Mouse (Mus musculus) midbrain, embryonic 12.5 days (tissue): ENCODE data around the gene Spred3. TPM values are rescaled to one million over a fixed set of nuclear protein-coding genes. Genes with fewer than 3 reads are reported as not detected.
A peak's percentile ranks its signal among the peaks of the same experiment; 100 is the strongest.

Source experiments
- ATAC-seq: fragments of 200-750 bp; cut with Nextera tagmentation; 2 replicates; pipeline ENCODE4 v1.8.0; 2017; ENCODE audit warnings: low read depth, moderate TSS enrichment, moderate library complexity; ENCODE audit not compliant: low FRiP score
- H3K27ac ChIP-seq: fragments of 300-500 bp; sonication (generic); replicated peaks from 2 replicates; pipeline ENCODE4 v1.5.1; 2016; ENCODE audit warnings: mild to moderate bottlenecking
- H3K27me3 ChIP-seq: fragments of 300-500 bp; sonication (generic); 2 replicates; pipeline ENCODE4 v1.6.1; 2016; ENCODE audit warnings: mild to moderate bottlenecking
- H3K36me3 ChIP-seq: fragments of 300-500 bp; sonication (generic); 2 replicates; pipeline ENCODE4 v1.6.1; 2016
- H3K4me1 ChIP-seq: fragments of 300-500 bp; sonication (generic); 2 replicates; pipeline ENCODE4 v1.6.1; 2016
- H3K4me2 ChIP-seq: fragments of 300-500 bp; sonication (generic); replicated peaks from 2 replicates; pipeline ENCODE4 v1.6.1; 2016; ENCODE audit warnings: mild to moderate bottlenecking, moderate library complexity
- H3K4me3 ChIP-seq: fragments of 300-500 bp; sonication (generic); 2 replicates; pipeline ENCODE4 v1.5.1; 2016; ENCODE audit warnings: mild to moderate bottlenecking
- H3K9ac ChIP-seq: fragments of 300-500 bp; sonication (generic); replicated peaks from 2 replicates; pipeline ENCODE4 v1.6.1; 2016; ENCODE audit warnings: mild to moderate bottlenecking, moderate library complexity
- H3K9me3 ChIP-seq: fragments of 300-500 bp; sonication (generic); 2 replicates; pipeline ENCODE4 v1.6.1; 2016; ENCODE audit warnings: mild to moderate bottlenecking
- WGBS: fragments of 180-500 bp; shearing (Covaris S2); methylation state at CpG from one replicate; pipeline ENCODE4 v1.1.7; 2016; 5-methylcytosine and 5-hydroxymethylcytosine counted together
- polyA plus RNA-seq: library from polyadenylated mRNA; unstranded; fragments of >200 nt; fragmentation: Nextera tagmentation; extraction: Ambion mirVana; gene quantifications from 2 replicates; pipeline ENCODE4 v1.2.1, GENCODE M21; 2016

Spred3 gene
- polyA plus RNA-seq, 1 experiment from 2014 or later, result 6.8 TPM

DNA sequence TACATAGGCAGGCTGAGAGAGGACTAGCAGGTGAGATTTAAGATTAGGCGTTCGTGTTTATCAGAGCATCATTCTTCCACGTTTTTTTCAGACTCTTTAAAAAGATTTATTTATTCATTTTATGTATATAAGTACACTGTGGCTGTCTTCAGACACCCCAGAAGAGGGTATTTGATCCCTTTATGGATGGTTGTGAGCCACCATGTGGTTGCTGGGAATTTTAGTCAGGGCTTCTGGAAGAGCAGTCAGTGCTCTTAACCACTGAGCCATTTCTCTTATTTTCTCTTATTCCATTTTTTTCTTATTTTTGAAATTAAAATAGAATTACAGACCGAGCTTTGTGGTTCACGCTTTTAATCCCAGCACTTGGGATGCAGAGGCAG lies 10.6 kb upstream of the Spred3 start:
- Histone ChIP-seq H3K27ac (peak overlapping the region; percentile 66), H3K9ac (no peak overlapping the region), H3K9me3 (no peaks in the 10 kb centered on the region), H3K27me3 (no peaks in the 10 kb centered on the region), H3K4me2 (peak overlapping the region; percentile 85), H3K4me3 (peak overlapping the region; percentile 69), H3K36me3 (peaks cover 12% of the 10 kb centered on the region), H3K4me1 (peaks cover 17% of the 10 kb centered on the region)
- 42% methylated on average over 5 of the region's 5 CpGs for WGBS
- ATAC-seq, result no peak; the same call in 1 of the 2 replicates

DNA sequence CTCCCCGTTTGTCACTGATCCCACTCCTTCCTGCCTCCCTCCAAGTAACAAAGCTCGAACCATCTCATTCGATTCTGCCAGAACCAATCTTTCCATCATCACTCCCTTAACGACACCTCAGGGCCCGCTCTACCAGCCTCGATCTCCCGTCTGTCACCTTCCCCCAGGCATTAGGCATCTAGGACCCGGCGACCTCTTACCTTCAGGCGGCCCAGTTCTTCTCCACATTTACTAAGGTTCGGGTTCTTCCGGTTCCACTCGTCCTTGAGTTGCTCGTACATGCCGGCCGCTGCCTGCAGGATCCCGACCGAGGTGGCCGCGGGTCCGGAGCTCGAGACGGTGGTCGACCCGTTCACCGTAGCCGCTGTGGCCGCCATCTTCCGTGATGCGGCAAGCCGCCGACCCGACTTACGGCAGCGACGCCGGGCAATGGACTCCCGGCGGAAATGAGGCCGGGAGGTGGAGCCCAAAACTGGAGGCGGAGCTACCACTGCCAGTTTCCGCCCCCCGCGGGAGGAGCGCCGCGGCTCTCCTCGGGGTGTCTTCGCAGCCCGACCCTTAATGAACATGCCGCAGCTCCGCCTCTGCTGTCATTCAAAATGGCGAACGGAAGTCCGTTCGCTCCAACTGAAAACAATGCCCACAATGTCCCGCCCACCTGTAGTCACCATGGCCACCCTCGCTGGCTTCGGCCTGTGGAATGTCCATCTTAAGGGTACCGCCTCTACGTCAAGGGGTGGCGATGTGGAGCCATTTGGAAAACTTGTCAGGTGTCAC lies 10.1 kb upstream of the Spred3 start, which contains the start of gene Psmd8:
Gene Psmd8 (minus strand): TSS at position 625 of the 777 bp plus-strand sequence.
- Histone ChIP-seq H3K36me3 (peaks cover 17% of the 10 kb centered on the region), H3K4me3 (peak within 1 kb of the TSS; percentile 69), H3K9ac (peak within 1 kb of the TSS; percentile 79), H3K27me3 (0 out of 2 replicates have a peak, but pooled peaks cover under 1% of the 10 kb centered on the region), H3K9me3 (no peaks in the 10 kb centered on the region), H3K4me2 (peak within 1 kb of the TSS; percentile 85), H3K27ac (peak within 1 kb of the TSS; percentile 66), H3K4me1 (peaks cover 17% of the 10 kb centered on the region)
- ATAC-seq, result peak; percentile 96
- under 1% methylated on average over 62 of the region's 62 CpGs for whole genome bisulfite sequencing

DNA sequence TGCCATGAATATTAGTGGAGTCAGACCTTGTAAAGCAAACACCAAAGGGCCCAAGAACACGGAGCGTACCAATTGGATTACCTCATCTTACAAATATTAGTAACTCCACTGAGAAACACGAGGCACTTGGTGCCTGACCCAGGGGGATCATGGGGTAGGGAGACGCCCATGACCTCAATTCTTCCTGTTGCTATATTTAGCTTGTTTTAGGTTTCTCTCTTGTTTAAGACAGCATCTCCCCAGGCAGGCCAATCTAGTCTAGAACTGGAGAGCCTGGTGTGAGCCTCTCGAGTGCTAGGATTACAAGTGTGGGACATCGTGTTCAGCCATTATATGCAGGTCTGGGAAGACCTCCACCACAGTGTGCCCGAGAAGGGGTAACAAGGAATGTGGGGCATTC lies 9.1 kb upstream of the Spred3 start:
- no peak overlapping the region for H3K27ac ChIP-seq
- no peaks in the 10 kb centered on the region for H3K9me3 ChIP-seq
- H3K4me2 ChIP-seq, result peak overlapping the region; percentile 85
- peaks cover 27% of the 10 kb centered on the region for H3K36me3 ChIP-seq
- H3K4me1 ChIP-seq, result peaks cover 17% of the 10 kb centered on the region
- H3K27me3 ChIP-seq, result peaks cover 10% of the 10 kb centered on the region
- peak overlapping the region; percentile 79 for H3K9ac ChIP-seq
- H3K4me3 ChIP-seq, result peak overlapping the region; percentile 69
- no peak for ATAC-seq
- WGBS, result 54% methylated on average over 7 of the region's 7 CpGs

DNA sequence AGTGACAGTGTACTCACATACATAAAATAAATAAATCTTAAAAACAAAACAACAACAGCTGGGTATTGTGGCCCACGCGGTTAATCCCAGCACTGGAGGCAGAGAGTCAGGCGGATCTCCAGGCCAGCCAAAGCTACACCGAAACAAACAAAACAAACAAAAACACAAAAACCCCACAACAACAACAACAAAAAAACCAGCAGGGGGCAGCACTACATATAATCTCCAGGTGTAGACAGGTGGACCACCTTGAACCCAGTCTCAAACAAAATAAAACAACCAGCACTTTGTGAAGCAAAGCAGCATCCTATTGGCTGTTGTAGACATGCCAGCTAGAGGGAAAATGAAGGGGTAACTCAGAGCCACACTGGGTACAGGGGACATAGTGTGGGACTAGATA lies 7.9 kb upstream of the Spred3 start:
- H3K27me3 ChIP-seq, result peaks cover 22% of the 10 kb centered on the region
- no peaks in the 10 kb centered on the region for H3K9me3 ChIP-seq
- H3K4me2 ChIP-seq, result 0 out of 2 replicates have a peak overlapping the region, but pooled peaks have one; percentile 85
- 0 out of 2 replicates have a peak overlapping the region, but pooled peaks have one; percentile 0 for H3K4me3 ChIP-seq
- H3K36me3 ChIP-seq, result peaks cover 38% of the 10 kb centered on the region
- H3K4me1 ChIP-seq, result peaks cover 17% of the 10 kb centered on the region
- H3K27ac ChIP-seq, result no peak overlapping the region
- H3K9ac ChIP-seq, result no peak overlapping the region
- WGBS, result 93% methylated on average over 4 of the region's 4 CpGs
- no peak for ATAC-seq

DNA sequence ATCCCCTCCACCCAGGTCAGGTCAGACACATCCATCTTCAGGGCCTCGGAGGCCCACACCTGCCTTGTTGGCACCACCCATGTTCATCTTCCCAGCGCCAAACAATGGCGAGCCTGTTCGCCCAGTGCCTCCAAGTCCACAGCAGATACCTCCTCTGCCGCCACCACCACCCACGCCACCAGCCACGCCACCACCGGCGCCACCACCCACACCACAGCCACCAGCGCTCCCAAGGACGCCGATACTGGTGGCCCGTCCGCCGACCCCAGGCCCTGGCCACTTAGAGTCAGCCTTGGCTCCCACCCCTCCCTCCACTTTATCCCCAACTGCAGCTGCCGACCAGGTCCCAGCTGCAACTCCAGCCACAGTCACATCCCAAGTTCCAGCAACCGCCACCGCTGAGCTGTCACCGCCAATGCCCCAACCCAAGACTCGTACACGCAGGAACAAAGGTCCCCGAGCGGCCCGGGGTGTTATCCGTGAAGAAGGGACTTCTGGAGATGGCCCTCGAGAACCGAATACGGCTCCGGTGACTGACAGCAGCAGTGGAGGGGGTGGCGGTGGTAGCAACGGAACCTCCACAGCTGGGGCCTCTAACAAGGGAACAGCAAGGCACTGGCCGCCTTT lies 2.3 kb upstream of the Spred3 start:
- Histone ChIP-seq H3K4me2 (no peak overlapping the region; the same call in 1 of the 2 replicates), H3K9me3 (no peaks in the 10 kb centered on the region), H3K36me3 (peaks cover 38% of the 10 kb centered on the region), H3K4me3 (no peak overlapping the region), H3K4me1 (peaks cover 50% of the 10 kb centered on the region), H3K9ac (0 out of 2 replicates have a peak overlapping the region, but pooled peaks have one; percentile 46), H3K27me3 (peaks cover 63% of the 10 kb centered on the region), H3K27ac (no peak overlapping the region)
- ATAC-seq, result no peak
- WGBS, result 29% methylated on average over 32 of the region's 32 CpGs

DNA sequence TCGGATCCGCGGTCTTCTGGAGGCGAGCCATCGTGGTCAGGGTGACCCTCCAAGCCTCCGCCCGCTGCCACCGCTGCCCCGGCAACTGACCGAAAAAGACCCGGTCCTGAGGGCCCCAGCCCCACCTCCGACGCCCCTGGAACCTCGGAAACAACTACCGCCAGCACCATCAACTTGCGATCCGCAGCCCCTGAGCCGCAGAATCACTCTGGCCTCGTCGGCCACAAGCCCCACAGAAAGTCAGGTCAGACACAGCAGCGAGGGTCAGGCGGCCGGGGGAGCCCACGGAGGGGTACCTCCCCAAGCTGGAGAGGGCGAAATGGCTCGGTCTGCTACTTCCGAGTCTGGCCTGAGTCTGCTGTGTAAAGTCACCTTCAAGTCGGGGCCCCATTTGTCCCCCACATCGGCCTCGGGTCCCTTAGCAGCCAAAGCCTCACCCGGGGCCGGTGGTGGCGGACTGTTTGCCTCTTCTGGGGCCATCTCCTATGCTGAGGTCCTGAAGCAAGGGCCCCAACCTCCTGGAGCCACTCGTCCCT lies 1.4 kb upstream of the Spred3 start:
- WGBS, result 6% methylated on average over 34 of the region's 34 CpGs
- no peak overlapping the region for H3K27ac ChIP-seq
- peak overlapping the region; percentile 46; the same call in 1 of the 2 replicates for H3K9ac ChIP-seq
- H3K36me3 ChIP-seq, result peaks cover 34% of the 10 kb centered on the region
- no peaks in the 10 kb centered on the region for H3K9me3 ChIP-seq
- ATAC-seq, result no peak
- H3K27me3 ChIP-seq, result peaks cover 69% of the 10 kb centered on the region
- H3K4me3 ChIP-seq, result peak overlapping the region; percentile 72
- H3K4me2 ChIP-seq, result peak overlapping the region; percentile 77
- H3K4me1 ChIP-seq, result peaks cover 50% of the 10 kb centered on the region

DNA sequence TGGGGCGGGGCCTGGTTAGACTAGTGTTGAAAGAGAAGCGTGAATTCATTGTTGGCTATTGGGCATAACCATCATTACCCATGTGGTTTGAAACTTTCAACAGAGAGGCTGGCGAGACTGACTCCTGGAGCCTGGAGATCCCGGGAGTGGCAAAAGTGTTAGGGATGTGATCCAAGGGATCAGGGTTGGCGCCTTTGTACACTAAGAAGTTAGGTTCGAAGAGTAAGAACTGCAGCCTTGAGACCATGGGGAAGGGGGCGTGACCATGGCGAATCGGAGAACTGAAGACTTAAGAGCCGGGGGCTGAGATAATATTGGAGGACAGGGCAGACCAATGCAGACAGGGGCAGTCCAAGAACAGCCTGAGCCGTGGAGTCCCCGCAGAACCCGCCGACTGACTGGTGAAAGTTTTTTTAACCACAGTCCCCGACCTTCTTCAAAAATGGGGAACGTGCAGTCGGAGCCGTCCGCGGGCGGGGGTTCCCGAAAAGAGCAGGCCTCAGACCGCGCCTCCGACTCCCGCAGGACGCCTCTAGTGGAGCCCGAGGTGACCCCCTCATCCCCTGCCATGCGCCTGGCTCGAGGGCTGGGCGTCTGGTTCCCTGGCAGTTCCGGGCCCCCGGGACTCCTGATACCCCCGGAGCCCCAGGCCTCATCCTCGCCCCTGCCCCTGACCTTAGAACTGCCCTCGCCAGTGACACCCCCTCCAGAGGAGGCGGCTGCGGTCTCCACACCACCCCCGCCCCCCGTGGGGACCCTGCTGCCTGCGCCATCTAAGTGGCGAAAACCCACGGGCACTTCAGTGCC lies 747 bp upstream of the Spred3 start:
- Histone ChIP-seq H3K9me3 (no peaks in the 10 kb centered on the region), H3K36me3 (peaks cover 27% of the 10 kb centered on the region), H3K4me3 (peak overlapping the region; percentile 72), H3K4me1 (peaks cover 50% of the 10 kb centered on the region), H3K9ac (peak overlapping the region; percentile 46; the same call in 1 of the 2 replicates), H3K27ac (no peak overlapping the region), H3K27me3 (peaks cover 73% of the 10 kb centered on the region), H3K4me2 (peak overlapping the region; percentile 77)
- ATAC-seq, result no peak
- 2% methylated on average over 41 of the region's 43 CpGs for WGBS

DNA sequence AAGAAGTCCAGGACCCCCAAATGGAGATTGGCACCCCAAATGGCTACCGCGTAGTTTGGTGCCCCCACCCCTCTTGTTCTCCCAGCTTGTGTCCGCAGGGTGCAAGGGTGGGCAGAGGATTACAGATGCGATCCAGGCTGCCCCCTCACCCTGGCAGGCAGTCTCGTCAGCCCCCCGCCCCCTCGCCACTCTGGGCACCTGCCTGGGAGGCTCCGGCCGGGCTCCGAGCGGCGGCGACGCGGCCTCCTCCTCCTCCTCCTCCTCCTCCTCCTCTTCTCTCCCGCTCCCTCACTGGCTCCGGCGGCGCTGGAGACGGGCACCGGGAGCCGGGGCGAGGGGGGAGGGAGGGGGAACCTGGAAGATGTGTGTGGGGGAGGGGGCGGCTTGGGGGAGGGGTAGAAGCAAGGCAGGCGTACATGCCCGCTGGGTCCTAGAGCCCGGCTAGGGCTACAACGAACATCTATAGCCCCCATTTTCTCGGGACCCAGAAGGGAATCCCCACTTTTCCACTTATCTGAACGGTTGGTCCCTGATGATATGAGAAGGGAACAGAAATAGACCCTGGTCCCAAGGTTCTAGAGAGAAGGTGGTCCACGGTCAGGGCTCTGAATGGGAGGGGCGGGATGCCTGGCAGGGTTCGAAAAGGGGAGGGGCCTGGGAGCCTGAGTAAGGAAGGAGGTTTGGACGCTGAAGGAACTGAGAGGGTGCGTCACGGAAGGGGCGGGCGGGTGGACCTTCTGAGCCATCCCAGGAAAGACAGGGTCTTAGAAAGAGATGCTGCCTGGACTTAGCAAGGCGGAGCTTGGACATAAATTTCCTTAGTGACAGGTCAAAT lies 763 bp downstream of the Spred3 start:
- peak; percentile 76 for ATAC-seq
- peaks cover 65% of the 10 kb centered on the region for H3K27me3 ChIP-seq

DNA sequence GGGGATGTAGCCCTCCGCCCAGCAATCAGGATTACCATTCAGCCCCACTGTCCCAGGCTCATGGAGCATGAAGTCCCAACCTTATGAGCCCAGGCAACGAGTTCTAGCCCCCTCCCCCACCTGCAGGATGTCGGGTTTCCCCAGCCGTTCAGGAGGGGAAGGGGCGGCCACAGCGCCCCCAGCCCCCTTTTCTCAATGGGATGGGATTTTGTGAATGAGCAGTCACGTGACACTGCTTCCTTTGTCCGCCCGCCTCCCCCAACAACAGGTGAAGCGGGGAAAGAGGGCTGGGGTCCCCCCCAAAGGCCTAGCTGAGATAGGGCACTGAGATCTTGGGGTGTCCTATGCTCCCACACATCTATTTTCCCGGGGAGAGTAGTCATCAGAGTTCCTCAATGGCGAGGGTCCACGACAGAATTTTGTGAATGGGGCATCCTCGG lies 1.4 kb downstream of the Spred3 start:
- peak; percentile 11; the same call in 1 of the 2 replicates for ATAC-seq
- Histone ChIP-seq H3K4me1 (peaks cover 50% of the 10 kb centered on the region), H3K4me3 (peak overlapping the region; percentile 72), H3K27ac (peak overlapping the region; percentile 83), H3K36me3 (peaks cover 6% of the 10 kb centered on the region), H3K9me3 (no peaks in the 10 kb centered on the region), H3K27me3 (peaks cover 59% of the 10 kb centered on the region), H3K9ac (peak overlapping the region; percentile 75), H3K4me2 (peak overlapping the region; percentile 77)
- WGBS, result under 1% methylated on average over 14 of the region's 14 CpGs

More for the DNA sequence above, 763 bp downstream of the Spred3 start:
- WGBS, result under 1% methylated on average over 25 of the region's 39 CpGs
- Histone ChIP-seq H3K27ac (peak overlapping the region; percentile 83), H3K4me3 (peak overlapping the region; percentile 72), H3K4me1 (peaks cover 50% of the 10 kb centered on the region), H3K4me2 (peak overlapping the region; percentile 77), H3K9ac (peak overlapping the region; percentile 75), H3K9me3 (no peaks in the 10 kb centered on the region), H3K36me3 (peaks cover 12% of the 10 kb centered on the region)

DNA sequence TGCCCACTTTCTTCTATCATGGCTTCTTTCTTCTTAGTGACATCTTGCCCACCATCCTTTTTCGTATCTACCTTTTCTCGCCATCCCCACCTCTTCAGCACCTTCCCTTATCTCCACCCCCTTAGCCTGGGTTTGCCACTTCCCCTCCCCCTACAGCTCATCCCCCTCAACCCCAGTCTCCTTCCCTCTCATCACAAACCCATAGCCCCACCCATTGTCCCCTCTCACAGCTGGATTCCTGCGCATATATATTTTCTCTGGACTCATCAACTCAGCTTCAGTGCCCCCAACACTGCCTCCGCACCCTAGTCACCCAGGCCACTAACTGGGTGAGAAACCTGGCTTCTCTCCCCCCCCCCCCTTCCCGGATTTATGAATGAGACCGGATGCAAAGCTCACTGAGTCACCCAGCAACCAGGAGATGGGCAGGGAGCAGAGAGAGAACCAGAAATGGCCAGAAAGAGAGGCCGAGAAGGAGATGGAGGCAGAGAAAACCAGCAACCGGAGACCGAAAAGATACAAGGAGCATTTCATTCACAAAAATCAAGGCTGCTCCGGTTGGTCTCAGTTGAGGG lies 2.0 kb downstream of the Spred3 start:
- Histone ChIP-seq H3K4me1 (peaks cover 50% of the 10 kb centered on the region), H3K9ac (peak overlapping the region; percentile 75), H3K27me3 (peaks cover 53% of the 10 kb centered on the region), H3K27ac (peak overlapping the region; percentile 83), H3K36me3 (no peaks in the 10 kb centered on the region), H3K9me3 (no peaks in the 10 kb centered on the region), H3K4me2 (peak overlapping the region; percentile 77), H3K4me3 (peak overlapping the region; percentile 72)
- WGBS, result 2% methylated on average over 10 of the region's 10 CpGs
- no peak for ATAC-seq
